Mouse (Mus musculus) heart, postnatal 0 days (tissue): ENCODE measurements around the gene Pgd.

Experiments used
- CTCF ChIP-seq: IDR thresholded peaks from 2 replicates; pipeline ENCODE4 v1.5.1; 2016; ENCODE audit warnings: antibody characterized with exemption, control low read depth, low read depth
- EP300 ChIP-seq: IDR thresholded peaks from 2 replicates; pipeline ENCODE4 v1.6.1; 2016; ENCODE audit warnings: antibody characterized with exemption, low read depth

DNA sequence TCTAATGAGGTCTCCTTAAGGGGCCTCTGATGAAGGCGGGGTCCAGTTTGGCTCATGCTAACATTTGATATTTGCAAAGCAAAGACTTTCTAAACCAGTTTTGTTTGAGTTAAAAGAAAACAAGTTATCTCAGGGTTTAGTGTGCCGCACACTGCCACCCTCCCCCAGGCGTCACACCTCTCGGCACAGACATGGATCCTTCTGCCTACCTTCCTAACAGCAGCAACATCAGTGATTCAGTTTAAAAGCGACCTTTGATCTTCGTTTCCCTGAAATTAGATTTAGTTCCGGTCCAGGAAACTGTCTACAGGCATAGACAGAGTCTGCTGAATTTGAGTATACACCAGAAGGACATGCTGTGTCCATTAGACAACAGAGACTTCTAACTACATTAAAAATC lies 11.8 kb upstream of the Pgd start:
- TF ChIP-seq CTCF (no peak), EP300 (no peak)
